ENCODE assay signal across 23 mouse cellular contexts in genomic region chr10:8342556-8342955, GRCm38 (mm10).
"Had no signal": no experiment of that assay in that cellular context is flagged by ENCODE, and none has a peak within 500 bp of the region (broad histone marks: within the 10 kb centered on the region; RNA-seq: fewer than 3 reads in every experiment).

No protein-coding gene starts in this region.

- H3K27me3 ChIP-seq: limb, embryonic 12.5 days; limb, embryonic 15.5 days; liver, embryonic 13.5 days; midbrain, embryonic 15.5 days; neural tube, embryonic 12.5 days; neural tube, embryonic 15.5 days had no signal

- ATAC-seq: intestine, embryonic 16.5 days; lung, postnatal 0 days; midbrain, embryonic 15.5 days had no signal

- DNase-seq: kidney, adult 18-20 months; kidney, adult 9 months; kidney, postnatal 25 days; layer of hippocampus, postnatal 36 days; left cerebral cortex, postnatal 4 days; liver, embryonic 13.5 days; lung, embryonic 14.5 days; right cerebral cortex, adult 18-20 months; right cerebral cortex, postnatal 14 days; right cerebral cortex, postnatal 4 days; thymus, adult 2 months; thymus, postnatal 14 days; thymus, postnatal 4 days had no signal

- H3K4me3 ChIP-seq: left cerebral cortex, adult 2 months; limb, embryonic 12.5 days; limb, embryonic 15.5 days; liver, embryonic 13.5 days; midbrain, embryonic 15.5 days; neural tube, embryonic 12.5 days; neural tube, embryonic 15.5 days had no signal

- H3K9ac ChIP-seq: limb, embryonic 12.5 days; limb, embryonic 15.5 days; liver, embryonic 13.5 days; lung, embryonic 14.5 days; midbrain, embryonic 15.5 days; neural tube, embryonic 12.5 days; neural tube, embryonic 15.5 days had no signal

- H3K9me3 ChIP-seq: limb, embryonic 15.5 days; liver, embryonic 13.5 days; midbrain, embryonic 15.5 days; neural tube, embryonic 12.5 days; neural tube, embryonic 15.5 days had no signal

- H3K36me3 ChIP-seq: limb, embryonic 12.5 days; limb, embryonic 15.5 days; liver, embryonic 13.5 days; midbrain, embryonic 15.5 days; neural tube, embryonic 12.5 days; neural tube, embryonic 15.5 days had no signal

- H3K4me1 ChIP-seq: liver, embryonic 13.5 days; midbrain, embryonic 15.5 days; neural tube, embryonic 12.5 days had no signal

- H3K4me2 ChIP-seq: limb, embryonic 12.5 days; limb, embryonic 15.5 days; liver, embryonic 13.5 days; lung, embryonic 14.5 days; midbrain, embryonic 11.5 days; midbrain, embryonic 15.5 days; neural tube, embryonic 12.5 days; neural tube, embryonic 15.5 days had no signal

- H3K27ac ChIP-seq: left cerebral cortex, adult 2 months; limb, embryonic 12.5 days; liver, embryonic 13.5 days; midbrain, embryonic 15.5 days; neural tube, embryonic 12.5 days; neural tube, embryonic 15.5 days; stomach, postnatal 0 days had no signal
